Mouse (Mus musculus): ENCODE data around the gene Syne4.

Syne4 gene

GRCm38 (mm10) chr7:30297266-30297665 lies 17.3 kb upstream of the Syne4 start:
- DNase-seq = no peak

- DNase-seq = no peak
Observed at GRCm38 (mm10) chr7:30300914-30301313, 13.7 kb upstream of the Syne4 start.

- no peak for DNase-seq
Observed at GRCm38 (mm10) chr7:30306083-30306779, 8.4 kb upstream of the Syne4 start.

- peak; percentile 91 for DNase-seq
Observed at GRCm38 (mm10) chr7:30308076-30309005, 6.3 kb upstream of the Syne4 start, which contains the start of gene Alkbh6. Gene Alkbh6 (plus strand): TSS chr7:30308717.

- no peak for DNase-seq
Observed at GRCm38 (mm10) chr7:30309395-30310129, 5.0 kb upstream of the Syne4 start.

GRCm38 (mm10) chr7:30310136-30310535 lies 4.5 kb upstream of the Syne4 start:
- no peak for DNase-seq

GRCm38 (mm10) chr7:30313666-30314320 lies 814 bp upstream of the Syne4 start:
- no peak for DNase-seq

GRCm38 (mm10) chr7:30315559-30316529 lies 1.2 kb downstream of the Syne4 start:
- no peak for DNase-seq

- DNase-seq = no peak
Observed at GRCm38 (mm10) chr7:30318142-30318541, 3.5 kb downstream of the Syne4 start.

- DNase-seq = no peak
Observed at GRCm38 (mm10) chr7:30320946-30321345, 6.3 kb downstream of the Syne4 start.

- peak; percentile 57 for DNase-seq
Observed at GRCm38 (mm10) chr7:30321539-30322284, 7.1 kb downstream of the Syne4 start, which contains the start of gene E130208F15Rik. Gene E130208F15Rik (plus strand): TSS chr7:30321740.

- peak; percentile 97 for DNase-seq
Observed at GRCm38 (mm10) chr7:30322285-30322667, 7.7 kb downstream of the Syne4 start.

GRCm38 (mm10) chr7:30322865-30323264 lies 8.3 kb downstream of the Syne4 start:
- DNase-seq = no peak

- no peak for DNase-seq
Observed at GRCm38 (mm10) chr7:30323795-30324194, 9.2 kb downstream of the Syne4 start, which contains the start of gene Sdhaf1. Gene Sdhaf1 (minus strand): TSS chr7:30323895.

GRCm38 (mm10) chr7:30324300-30324944 lies 9.8 kb downstream of the Syne4 start:
- DNase-seq = no peak

GRCm38 (mm10) chr7:30325364-30325763 lies 10.8 kb downstream of the Syne4 start:
- no peak for DNase-seq

- DNase-seq = no peak
Observed at GRCm38 (mm10) chr7:30326427-30326826, 11.8 kb downstream of the Syne4 start.

GRCm38 (mm10) chr7:30327140-30327539 lies 12.5 kb downstream of the Syne4 start:
- DNase-seq = peak; percentile 51

GRCm38 (mm10) chr7:30328379-30328778 lies 13.8 kb downstream of the Syne4 start:
- no peak for DNase-seq

- peak; percentile 87 for DNase-seq
Observed at GRCm38 (mm10) chr7:30331887-30332286, 17.3 kb downstream of the Syne4 start.
